Mouse (Mus musculus) embryonic facial prominence, embryonic 12.5 days (tissue): Measurements from ENCODE around the gene Phf14. TPM values are rescaled to one million over a fixed set of nuclear protein-coding genes. Genes with fewer than 3 reads are reported as not detected.
"Not testable (repeated sequence)": the region's sequence is repeated elsewhere in the genome, so short reads cannot be mapped to it uniquely, and the experiment has no call there.

ENCODE experiments used
- ATAC-seq: fragments of 200-750 bp; cut with Nextera tagmentation; 2 replicates; pipeline ENCODE4 v1.8.0; 2017; ENCODE audit not compliant: insufficient number of reproducible peaks, insufficient read depth, low FRiP score, low TSS enrichment
- H3K27ac ChIP-seq: fragments of 300-500 bp; sonication (generic); 2 replicates; pipeline ENCODE4 v1.5.1; 2016; ENCODE audit warnings: mild to moderate bottlenecking
- H3K27me3 ChIP-seq: fragments of 300-500 bp; sonication (generic); 2 replicates; pipeline ENCODE4 v1.6.1; 2016; ENCODE audit warnings: mild to moderate bottlenecking, moderate library complexity
- H3K36me3 ChIP-seq: fragments of 300-500 bp; sonication (generic); 2 replicates; pipeline ENCODE4 v1.6.1; 2016; ENCODE audit warnings: mild to moderate bottlenecking
- H3K4me1 ChIP-seq: fragments of 300-500 bp; sonication (generic); 2 replicates; pipeline ENCODE4 v1.6.1; 2016
- H3K4me2 ChIP-seq: fragments of 300-500 bp; sonication (generic); replicated peaks from 2 replicates; pipeline ENCODE4 v1.6.1; 2016; ENCODE audit warnings: mild to moderate bottlenecking, moderate library complexity
- H3K4me3 ChIP-seq: fragments of 300-500 bp; sonication (generic); 2 replicates; pipeline ENCODE4 v1.5.1; 2016; ENCODE audit warnings: mild to moderate bottlenecking
- H3K9ac ChIP-seq: fragments of 300-500 bp; sonication (generic); 2 replicates; pipeline ENCODE4 v1.6.1; 2016; ENCODE audit warnings: mild to moderate bottlenecking, moderate library complexity
- H3K9me3 ChIP-seq: fragments of 300-500 bp; sonication (generic); 2 replicates; pipeline ENCODE4 v1.6.1; 2016; ENCODE audit warnings: mild to moderate bottlenecking, moderate library complexity
- WGBS: fragments of 180-500 bp; shearing (Covaris S2); methylation state at CpG from one replicate; pipeline ENCODE4 v1.1.7; 2016; 5-methylcytosine and 5-hydroxymethylcytosine counted together
- polyA plus RNA-seq: library from polyadenylated mRNA; unstranded; fragments of >200 nt; fragmentation: Nextera tagmentation; extraction: Ambion mirVana; gene quantifications from 2 replicates; pipeline ENCODE4 v1.2.1, GENCODE M21; 2016

Phf14 gene
- polyA plus RNA-seq, 1 experiment from 2014 or later: 110 TPM

GRCm38 (mm10) chr6:12105144-12105543 lies 197.5 kb downstream of the Phf14 start:
- no peak for ATAC-seq
- Histone ChIP-seq H3K27me3 (no peaks in the 10 kb centered on the region), H3K9me3 (no peaks in the 10 kb centered on the region), H3K27ac (no peak overlapping the region), H3K4me1 (no peaks in the 10 kb centered on the region), H3K4me2 (no peak overlapping the region), H3K36me3 (no peaks in the 10 kb centered on the region), H3K9ac (no peak overlapping the region), H3K4me3 (no peak overlapping the region)
- WGBS: 41% methylated on average over 4 of the region's 4 CpGs

- Histone ChIP-seq H3K4me3 (no peak overlapping the region), H3K27ac (no peak overlapping the region), H3K27me3 (no peaks in the 10 kb centered on the region), H3K4me2 (no peak overlapping the region), H3K9ac (no peak overlapping the region), H3K9me3 (no peaks in the 10 kb centered on the region), H3K4me1 (no peaks in the 10 kb centered on the region), H3K36me3 (no peaks in the 10 kb centered on the region)
- no peak for ATAC-seq
- WGBS: 66% methylated on average over 10 of the region's 10 CpGs
These were observed 199.7 kb downstream of the Phf14 start for GRCm38 (mm10) chr6:12107326-12107725.

- H3K27ac ChIP-seq: no peak overlapping the region
- no peaks in the 10 kb centered on the region for H3K36me3 ChIP-seq
- no peak overlapping the region for H3K4me3 ChIP-seq
- H3K4me1 ChIP-seq: no peaks in the 10 kb centered on the region
- H3K27me3 ChIP-seq: no peaks in the 10 kb centered on the region
- H3K4me2 ChIP-seq: no peak overlapping the region
- H3K9ac ChIP-seq: no peak overlapping the region
- 22% methylated on average over 8 of the region's 8 CpGs for WGBS
- H3K9me3 ChIP-seq: no peaks in the 10 kb centered on the region
- no peak for ATAC-seq
These were observed 200.2 kb downstream of the Phf14 start for GRCm38 (mm10) chr6:12107786-12108185.

- Histone ChIP-seq H3K4me3 (no peak overlapping the region), H3K36me3 (no peaks in the 10 kb centered on the region), H3K4me1 (peaks cover 6% of the 10 kb centered on the region; the same call in 1 of the 2 replicates), H3K27ac (no peak overlapping the region), H3K4me2 (no peak overlapping the region), H3K9ac (no peak overlapping the region), H3K9me3 (no peaks in the 10 kb centered on the region), H3K27me3 (no peaks in the 10 kb centered on the region)
- no peak for ATAC-seq
- WGBS: 38% methylated on average over 11 of the region's 11 CpGs
These were observed 209.6 kb downstream of the Phf14 start for GRCm38 (mm10) chr6:12116926-12117818.

- no peaks in the 10 kb centered on the region for H3K36me3 ChIP-seq
- no peak for ATAC-seq
- H3K27ac ChIP-seq: no peak overlapping the region
- no peak overlapping the region for H3K9ac ChIP-seq
- H3K27me3 ChIP-seq: no peaks in the 10 kb centered on the region
- H3K4me2 ChIP-seq: no peak overlapping the region
- peaks cover 6% of the 10 kb centered on the region; the same call in 1 of the 2 replicates for H3K4me1 ChIP-seq
- H3K4me3 ChIP-seq: no peak overlapping the region
- WGBS: 79% methylated on average over 9 of the region's 9 CpGs
- no peaks in the 10 kb centered on the region for H3K9me3 ChIP-seq
These were observed 210.4 kb downstream of the Phf14 start for GRCm38 (mm10) chr6:12117819-12118570.

- Histone ChIP-seq H3K4me2 (no peak overlapping the region), H3K27me3 (no peaks in the 10 kb centered on the region), H3K4me3 (no peak overlapping the region), H3K36me3 (no peaks in the 10 kb centered on the region), H3K4me1 (no peaks in the 10 kb centered on the region), H3K27ac (no peak overlapping the region), H3K9ac (no peak overlapping the region), H3K9me3 (no peaks in the 10 kb centered on the region)
- no peak for ATAC-seq
These were observed 215.2 kb downstream of the Phf14 start for GRCm38 (mm10) chr6:12122759-12123158.

- no peaks in the 10 kb centered on the region for H3K4me1 ChIP-seq
- H3K4me3 ChIP-seq: no peak overlapping the region
- no peaks in the 10 kb centered on the region for H3K9me3 ChIP-seq
- H3K27ac ChIP-seq: no peak overlapping the region
- no peak overlapping the region for H3K9ac ChIP-seq
- H3K27me3 ChIP-seq: no peaks in the 10 kb centered on the region
- peak overlapping the region; percentile 25 for H3K4me2 ChIP-seq
- ATAC-seq: peak; percentile 71; the same call in 1 of the 2 replicates
- 29% methylated on average over 17 of the region's 17 CpGs for WGBS
- H3K36me3 ChIP-seq: no peaks in the 10 kb centered on the region
These were observed 217.6 kb downstream of the Phf14 start for GRCm38 (mm10) chr6:12125031-12125803.

- 78% methylated on average over 7 of the region's 7 CpGs for WGBS
- H3K9me3 ChIP-seq, H3K27ac ChIP-seq, H3K36me3 ChIP-seq, H3K4me1 ChIP-seq, H3K4me3 ChIP-seq, ATAC-seq, H3K4me2 ChIP-seq, H3K9ac ChIP-seq, H3K27me3 ChIP-seq: not testable (repeated sequence)
These were observed 219.0 kb downstream of the Phf14 start for GRCm38 (mm10) chr6:12126601-12127000.

- WGBS: 78% methylated on average over 4 of the region's 4 CpGs
- ATAC-seq: no peak
These were observed 219.7 kb downstream of the Phf14 start for GRCm38 (mm10) chr6:12127287-12127686.

More at GRCm38 (mm10) chr6:12127287-12127686, 219.7 kb downstream of the Phf14 start:
- H3K36me3 ChIP-seq: no peaks in the 10 kb centered on the region
- H3K27me3 ChIP-seq: no peaks in the 10 kb centered on the region
- no peaks in the 10 kb centered on the region for H3K9me3 ChIP-seq
- no peaks in the 10 kb centered on the region for H3K4me1 ChIP-seq
- H3K4me3 ChIP-seq: no peak overlapping the region
- H3K4me2 ChIP-seq: no peak overlapping the region
- H3K9ac ChIP-seq: no peak overlapping the region
- no peak overlapping the region for H3K27ac ChIP-seq
